Mouse (Mus musculus) olfactory bulb, adult 2 months (tissue): ENCODE measurements at regions not wholly inside any gene's neighbourhood (a gene's known extent, or its start where the extent isn't known, plus 50 kb on each side); places are given as distances from the start of the nearest gene placed in this dataset.

Source experiments
- CTCF ChIP-seq: fragments of 200-500 bp; IDR thresholded peaks from 2 replicates; pipeline ENCODE4 v1.5.1; 2012; ENCODE audit warnings: low read depth, mild to moderate bottlenecking, low read length, moderate library complexity; ENCODE audit not compliant: insufficient read depth
- POLR2A ChIP-seq: fragments of 200-500 bp; IDR thresholded peaks from 2 replicates; pipeline ENCODE4 v1.6.1; 2012; ENCODE audit warnings: mild to moderate bottlenecking, low read depth, low read length, moderate library complexity; ENCODE audit not compliant: insufficient read depth

DNA sequence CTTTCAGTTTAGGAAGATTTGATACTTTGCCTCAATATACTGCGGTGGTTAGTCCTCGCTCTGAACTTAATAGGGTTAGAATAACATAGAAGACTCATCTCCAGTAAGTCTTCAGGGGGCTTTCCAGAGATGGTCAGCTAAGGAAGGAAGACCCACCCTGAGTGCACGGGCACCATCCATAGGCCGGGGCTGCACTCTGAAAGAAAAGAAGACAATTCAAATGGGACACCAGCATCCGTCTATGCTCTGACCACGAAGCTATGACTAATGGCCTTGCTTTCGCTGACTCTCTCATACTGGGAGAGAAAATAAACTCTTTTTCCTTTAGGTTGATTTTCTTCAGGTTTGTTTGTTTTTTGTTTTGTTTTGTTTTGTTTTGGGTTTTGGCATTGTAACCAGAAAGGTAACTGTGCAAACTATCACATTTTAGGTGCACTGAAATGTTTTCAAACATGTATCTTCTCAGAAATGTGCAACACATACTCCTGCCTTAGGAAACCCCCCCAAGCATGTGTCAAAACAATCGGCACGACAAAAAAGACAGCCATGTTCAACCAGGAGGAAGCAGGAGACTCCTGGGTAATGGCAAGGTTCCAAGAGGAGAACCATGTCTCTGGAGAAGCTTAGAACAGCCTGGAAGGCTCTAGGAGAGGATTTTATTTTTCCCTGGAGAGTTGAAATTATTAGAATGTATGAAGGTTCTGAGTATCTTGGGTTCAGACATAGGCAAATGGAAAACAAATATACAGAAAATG is 58.4 kb upstream of the Med4 start:
- TF ChIP-seq CTCF (no peak), POLR2A (no peak)
